Mouse (Mus musculus): ENCODE measurements at regions not wholly inside any gene's neighbourhood (a gene's known extent, or its start where the extent isn't known, plus 50 kb on each side); places are given as distances from the start of the nearest gene placed in this dataset.

DNA sequence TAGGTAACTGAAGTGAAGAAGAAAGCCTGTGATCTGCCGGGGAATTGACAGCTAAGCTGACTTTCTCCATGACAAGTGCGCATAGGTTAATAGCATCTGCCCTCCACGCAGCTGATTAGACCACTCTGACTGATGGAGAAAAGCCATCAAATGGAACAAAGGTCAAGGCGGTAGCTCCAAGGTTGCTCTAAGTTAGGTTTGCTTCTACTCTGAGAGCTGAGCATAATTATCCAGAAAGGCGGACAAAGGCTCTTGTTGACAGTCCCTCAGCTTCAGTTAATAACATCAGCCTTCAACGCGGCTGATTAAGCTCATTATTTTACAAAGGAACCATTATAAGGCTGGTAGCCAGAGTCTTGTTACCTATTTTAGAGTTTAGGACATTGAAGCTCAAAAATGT is 54.0 kb upstream of the Enpep start:
- DNase-seq (ENCODE audit: extremely low read depth, low read depth), result no peak

DNA sequence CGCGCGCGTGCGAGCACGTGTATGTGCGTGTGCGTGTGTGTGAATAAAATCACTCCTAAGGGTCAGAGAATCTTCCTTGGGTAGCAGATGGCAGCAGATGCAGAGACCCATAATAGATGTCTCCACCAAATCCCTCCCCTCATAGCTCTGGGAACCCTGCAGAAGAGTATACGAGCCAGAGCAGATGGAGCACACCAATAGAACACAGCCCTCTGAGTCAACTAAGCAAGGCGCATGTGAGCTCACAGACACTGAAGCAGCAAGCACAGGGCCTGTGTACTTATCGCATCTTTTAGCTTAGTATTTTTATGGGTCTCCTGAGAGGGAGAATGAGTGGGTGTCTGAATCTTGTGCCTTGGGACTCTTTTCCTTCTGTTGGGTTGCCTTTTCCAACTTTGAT is 58.0 kb upstream of the Enpep start:
- DNase-seq (ENCODE audit: extremely low read depth, low read depth), result no peak

DNA sequence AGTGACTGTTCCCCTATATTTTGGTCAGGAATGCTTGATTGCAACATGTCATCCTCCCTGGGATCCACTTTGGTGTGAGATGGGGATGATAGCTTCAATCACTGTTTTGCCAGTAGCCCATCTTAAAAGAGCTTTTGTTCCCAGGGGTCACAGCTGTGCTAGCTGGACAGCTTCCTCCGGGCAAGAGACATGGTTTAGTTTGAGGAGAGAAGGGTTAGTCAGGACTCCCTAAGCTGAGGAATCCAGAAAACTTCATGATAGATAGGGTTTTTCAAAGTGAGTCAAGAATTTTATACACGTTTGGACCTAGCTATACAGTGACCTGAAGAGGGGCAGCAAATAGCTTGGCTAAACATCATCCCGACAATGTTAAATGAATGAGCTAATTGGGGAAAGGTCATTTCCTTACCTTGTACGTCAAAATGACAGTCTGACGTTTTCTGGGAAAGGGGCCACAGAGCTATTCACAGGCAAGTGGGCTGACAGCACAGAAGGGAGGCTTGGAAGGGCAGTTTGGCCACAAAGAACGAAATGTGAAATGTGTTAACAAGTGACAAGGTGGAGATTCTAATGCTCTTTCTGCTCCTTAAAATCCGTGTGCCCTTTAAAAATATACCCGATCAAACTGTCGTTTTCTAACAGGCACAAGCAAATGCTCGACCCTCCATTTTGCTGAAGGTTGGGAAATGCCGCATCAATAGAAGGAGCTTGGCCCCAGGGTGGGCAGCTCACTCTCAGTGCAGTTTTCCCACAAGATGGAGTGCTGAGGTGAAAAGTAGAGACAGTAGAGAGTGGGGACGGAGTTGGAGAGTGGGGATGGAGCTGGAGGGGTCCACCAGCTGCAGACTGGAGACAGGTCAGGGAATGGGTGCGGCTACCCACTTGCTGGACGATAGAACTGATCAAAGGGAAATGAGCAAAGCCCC is 59.6 kb upstream of the Enpep start:
- no peak for DNase-seq (ENCODE audit: extremely low read depth, low read depth)

DNA sequence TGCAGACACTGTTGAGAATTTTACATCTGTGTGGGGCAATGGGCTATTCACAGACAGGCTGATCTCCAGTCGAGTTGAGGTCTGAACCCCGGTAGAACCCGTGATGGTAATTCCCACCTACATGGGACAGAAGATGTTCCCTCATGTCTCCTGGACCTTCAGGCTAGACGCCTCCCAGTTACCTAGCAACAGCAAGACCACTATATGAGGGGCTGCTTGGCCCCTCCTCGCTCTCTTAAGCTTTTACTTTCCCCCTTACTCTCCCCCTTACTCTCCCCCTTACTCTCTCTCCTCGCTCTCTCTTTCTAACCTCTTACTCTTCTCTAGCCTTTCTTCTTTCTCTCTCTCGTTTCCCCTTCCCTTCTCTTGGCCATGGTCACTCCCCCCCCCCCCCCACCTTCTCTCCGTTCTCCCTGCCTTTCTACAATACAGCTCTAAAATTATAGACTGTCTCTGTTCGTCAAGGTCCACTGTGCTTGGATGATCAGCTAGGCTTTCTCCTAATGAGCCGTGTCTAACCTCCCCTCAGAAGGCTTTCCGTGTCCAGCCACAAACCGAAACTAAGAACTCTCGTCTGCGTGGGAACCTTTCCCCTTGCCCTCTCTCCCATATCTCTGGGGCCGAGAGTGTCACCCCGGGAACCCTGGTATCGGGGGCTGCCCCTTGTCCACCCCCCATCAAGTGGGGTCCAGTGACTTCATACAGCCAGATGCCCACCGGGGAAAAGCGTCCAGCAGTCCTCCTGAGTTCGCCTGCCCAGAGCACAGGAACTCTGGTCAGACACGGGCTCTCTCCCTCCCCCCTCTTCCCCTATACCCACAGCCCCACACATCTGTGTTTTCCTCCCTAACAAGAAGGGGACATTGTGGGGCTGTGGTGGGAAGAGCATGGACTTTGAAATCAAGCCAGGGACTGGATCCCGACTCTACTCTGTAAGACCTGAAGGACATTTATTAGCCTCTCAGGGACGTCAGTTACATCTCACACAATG is 60.6 kb upstream of the Enpep start:
- peak; percentile 25 for DNase-seq (ENCODE audit: extremely low read depth, low read depth)

- no peak for DNase-seq (ENCODE audit: extremely low read depth, low read depth)
Measured at GRCm38 (mm10) chr3:129397481-129397880, 65.0 kb upstream of the Enpep start.

DNA sequence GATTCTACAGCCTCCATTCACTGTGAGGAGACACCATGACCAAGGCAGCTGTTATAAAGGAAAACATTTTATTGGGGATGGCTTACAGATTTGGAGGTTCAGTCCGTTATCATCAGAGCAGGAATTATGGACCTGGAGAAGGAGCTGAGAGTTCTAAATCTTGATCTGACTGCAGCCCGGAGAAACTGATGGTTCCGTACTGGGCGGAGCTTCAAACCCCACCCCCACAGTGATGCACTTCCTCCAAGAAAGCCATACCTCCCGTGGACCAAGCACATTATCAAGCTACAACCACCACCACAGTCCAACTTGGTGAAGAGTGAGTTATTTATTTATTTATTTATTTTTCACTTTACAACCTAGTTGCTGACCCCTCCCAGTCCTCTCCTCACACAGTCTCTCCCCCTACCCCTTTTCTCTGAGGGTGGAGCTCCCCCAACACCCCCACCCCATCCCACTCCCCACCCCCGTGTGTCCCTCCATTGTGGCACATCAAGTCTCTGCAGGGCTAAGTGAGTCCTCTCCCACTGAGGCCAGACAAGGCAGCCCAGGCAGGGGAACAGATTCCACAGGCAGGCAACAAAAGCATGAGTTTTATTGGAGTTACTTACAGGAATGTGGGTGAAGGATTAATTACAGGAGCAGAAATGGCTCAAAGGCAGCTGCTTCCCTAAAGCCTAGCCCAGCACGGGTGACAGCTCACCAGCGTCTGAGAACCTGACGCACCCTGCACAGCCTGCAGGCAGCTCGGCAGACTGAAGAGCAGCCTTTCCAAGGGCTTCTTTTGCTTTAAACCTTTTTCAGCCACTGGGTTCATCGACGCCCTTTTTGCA is 67.8 kb upstream of the Enpep start:
- DNase-seq (ENCODE audit: extremely low read depth, low read depth), result peak; percentile 71

DNA sequence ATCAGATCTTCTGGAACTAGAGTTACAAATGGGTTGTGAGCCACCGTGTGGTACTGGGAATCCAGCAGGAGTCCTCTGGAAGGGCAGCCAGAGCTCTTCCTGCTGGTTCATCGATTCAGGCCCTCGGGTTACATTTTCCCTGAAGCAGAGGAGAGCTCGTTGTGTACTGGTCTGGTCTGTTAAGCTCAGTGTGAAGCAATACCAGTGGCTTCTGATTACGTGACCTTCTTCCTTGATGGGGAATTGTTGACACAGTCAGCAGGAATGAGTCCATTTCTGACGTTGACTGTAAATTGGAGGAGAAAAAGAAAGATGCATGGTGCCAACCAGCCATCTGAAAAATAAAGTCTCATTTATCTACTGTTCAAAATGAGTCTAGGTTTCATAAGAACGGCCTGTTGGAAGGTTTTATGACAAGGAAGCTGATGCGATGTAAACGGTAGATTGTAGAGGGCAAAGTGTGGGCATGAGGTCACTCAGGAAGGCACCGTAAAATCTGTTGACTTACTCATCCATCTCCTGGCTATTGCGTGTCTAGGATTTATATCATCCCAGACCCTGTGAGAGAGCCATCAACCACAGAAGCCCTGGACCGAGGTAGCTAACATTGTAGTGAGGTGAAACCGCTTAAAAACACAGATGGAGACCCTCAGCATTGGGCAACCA is 79.0 kb upstream of the Enpep start:
- DNase-seq (ENCODE audit: extremely low read depth, low read depth), result no peak

DNA sequence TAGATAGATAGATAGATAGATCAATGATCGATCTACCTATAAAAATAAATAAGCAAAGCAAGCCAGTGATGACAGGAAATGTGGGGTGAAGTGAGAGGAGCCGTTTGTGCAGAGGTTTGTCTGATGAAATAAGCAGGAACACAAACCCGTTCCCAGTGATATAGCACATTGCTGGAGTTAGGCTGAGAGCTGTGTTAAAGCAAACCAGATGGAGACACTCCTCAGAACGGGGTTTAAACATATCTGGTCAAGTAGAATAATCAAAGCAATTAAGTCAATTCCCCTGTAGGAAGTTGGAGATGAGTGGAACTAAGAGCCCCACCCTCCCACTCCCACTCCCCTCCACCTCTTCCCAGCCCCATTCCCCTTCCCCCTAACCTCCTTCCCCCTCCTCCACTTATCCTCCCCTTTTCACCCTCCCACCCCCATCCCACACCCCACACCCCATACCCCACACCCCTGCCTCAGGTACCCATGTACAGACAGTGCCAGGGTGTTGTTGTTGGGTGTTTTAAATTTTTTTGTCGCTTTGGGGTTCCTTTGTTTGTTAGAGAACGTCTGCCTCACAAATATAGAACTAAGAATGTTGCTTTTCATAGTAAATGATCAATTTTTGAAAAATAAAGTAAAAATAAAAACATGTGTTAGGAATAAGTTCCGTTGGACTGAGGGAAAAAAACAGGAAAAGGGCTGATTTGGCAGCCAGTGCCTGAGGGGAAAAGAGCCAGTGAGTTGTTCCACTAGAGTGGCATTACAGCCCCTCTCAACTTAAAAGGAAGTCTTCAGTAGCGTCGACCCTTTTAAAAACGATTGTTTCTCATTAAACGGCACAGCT is 79.8 kb upstream of the Enpep start:
- no peak for DNase-seq (ENCODE audit: extremely low read depth, low read depth)

DNA sequence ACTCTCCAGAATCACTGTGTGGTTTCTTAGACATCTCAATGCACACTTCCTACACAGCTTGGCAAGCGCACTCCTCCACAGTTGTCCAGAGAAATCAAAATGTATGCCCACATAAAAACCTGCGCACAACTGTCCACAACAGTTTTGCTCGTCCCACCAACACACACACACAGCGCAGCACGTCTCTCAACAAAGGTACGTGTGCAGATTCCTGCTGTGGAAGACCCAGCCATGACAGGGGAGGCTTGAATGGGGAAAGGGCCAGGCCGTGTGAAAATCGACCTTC is 80.4 kb upstream of the Enpep start:
- no peak for DNase-seq (ENCODE audit: extremely low read depth, low read depth)

- DNase-seq (ENCODE audit: extremely low read depth, low read depth), result no peak
Measured at GRCm38 (mm10) chr3:129415656-129416055, 83.1 kb upstream of the Enpep start.

GRCm38 (mm10) chr3:129416337-129416736 is 83.8 kb upstream of the Enpep start:
- DNase-seq (ENCODE audit: extremely low read depth, low read depth), result no peak

DNA sequence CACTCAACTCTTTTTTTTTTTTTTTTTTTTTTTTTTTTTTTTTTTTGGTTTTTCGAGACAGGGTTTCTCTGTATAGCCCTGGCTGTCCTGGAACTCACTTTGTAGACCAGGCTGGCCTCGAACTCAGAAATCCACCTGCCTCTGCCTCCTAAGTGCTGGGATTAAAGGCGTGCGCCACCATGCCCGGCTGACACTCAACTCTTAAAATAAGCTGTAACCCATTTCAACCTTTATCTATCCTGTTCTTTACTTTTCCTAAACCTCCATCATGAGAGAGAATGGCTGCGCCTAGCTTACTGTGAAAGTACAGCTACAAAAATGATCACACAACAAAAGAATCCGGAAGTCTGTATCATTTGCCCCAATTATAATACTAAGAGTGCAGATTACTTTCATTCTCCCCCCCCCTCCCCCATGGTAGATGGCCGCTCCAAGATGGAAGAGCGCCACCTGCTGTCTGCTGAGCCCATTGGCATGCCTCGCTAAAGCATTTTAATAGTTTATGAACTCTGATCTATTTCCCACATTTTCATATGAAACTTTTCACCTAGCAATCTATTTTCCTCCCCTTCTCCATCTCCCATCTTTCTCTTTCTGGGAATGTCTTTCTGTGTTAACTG is 89.2 kb upstream of the Enpep start:
- DNase-seq (ENCODE audit: extremely low read depth, low read depth), result peak; percentile 38

DNA sequence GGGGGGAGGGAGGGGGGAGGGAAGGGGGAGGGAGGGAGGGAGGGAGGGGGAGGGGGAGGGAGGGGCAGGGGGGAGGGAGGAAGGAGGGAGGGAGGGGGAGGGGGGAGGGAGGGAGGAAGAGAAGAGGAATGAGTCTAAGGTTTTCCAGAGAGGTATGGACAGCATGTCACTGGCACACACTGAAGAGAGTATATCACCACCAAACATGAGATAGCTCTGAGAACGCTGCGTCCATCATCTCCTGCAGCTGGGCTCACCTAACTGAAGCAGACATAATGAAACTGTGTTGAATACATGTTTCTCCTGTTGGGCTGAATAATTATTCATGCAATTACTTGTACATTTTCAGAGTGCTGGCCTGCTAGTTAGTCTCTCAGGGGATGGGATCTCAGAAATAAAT is 96.2 kb upstream of the Enpep start:
- DNase-seq (ENCODE audit: extremely low read depth, low read depth), result no peak

DNA sequence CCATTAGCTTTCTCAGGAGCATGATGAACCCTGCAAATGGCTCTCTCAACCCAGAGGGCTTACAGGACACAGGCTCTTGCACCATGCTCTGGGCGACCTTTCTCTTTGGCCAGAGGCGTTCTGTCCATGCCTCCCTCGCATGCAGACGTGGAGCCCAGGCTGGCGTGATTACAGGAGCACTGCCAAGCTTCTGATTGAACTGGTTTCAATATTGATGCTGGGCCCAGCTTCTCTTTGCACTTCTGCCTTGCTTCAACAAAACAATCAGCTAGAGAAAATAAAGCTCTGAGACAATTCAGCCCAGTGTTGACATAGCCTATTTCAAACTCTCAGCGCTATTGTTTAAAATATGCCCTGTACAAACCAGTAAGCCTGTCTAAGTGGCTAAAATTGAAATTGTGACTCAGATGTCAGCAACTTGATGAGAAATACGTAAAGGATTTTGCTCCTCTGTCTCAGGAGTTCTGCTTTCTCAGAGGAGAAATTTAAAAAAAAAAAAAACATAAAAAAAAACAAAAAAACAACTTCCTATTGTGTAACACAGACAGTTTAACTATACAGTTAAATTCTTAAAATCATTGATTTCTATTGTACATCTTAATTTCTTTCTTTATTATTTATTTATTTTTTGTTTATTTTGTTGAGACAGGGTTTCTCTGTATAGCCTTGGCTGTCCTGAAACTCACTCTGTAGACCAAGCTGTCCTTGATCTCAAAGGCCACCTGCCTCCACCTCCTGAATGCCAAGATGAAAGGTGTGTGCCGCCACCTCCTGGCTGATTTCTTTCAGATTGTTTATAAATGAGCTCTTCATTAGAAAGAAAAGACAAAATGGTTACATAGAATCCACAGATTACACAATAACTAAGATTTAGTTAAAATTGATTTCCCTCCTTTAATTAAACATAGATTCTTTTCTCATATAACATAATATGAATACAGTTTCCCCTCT is 96.9 kb upstream of the Enpep start:
- no peak for DNase-seq (ENCODE audit: extremely low read depth, low read depth)

GRCm38 (mm10) chr3:129434056-129434455 is 98.1 kb upstream of the Elovl6 start:
- DNase-seq (ENCODE audit: extremely low read depth, low read depth), result no peak

DNA sequence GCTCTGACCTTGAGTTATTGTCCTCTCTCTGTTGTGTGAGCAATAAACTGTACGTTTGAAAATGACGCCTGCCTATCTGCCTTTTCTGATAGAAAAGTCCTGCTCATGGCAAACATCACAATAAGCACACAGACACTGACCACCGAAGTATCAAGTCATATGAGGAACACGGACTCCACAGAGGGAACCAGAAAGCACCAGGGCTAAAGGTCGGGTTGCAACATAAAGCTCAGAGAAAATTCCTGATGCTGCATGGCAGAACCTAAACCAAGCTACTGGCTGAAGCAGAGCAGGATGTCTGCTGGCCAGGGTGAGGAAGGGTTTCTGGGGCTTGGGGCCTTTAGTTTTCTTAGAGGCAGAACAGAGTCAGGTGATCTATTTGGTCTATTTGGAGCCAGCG is 94.5 kb upstream of the Elovl6 start:
- DNase-seq (ENCODE audit: extremely low read depth, low read depth), result no peak

GRCm38 (mm10) chr3:129442756-129443155 is 89.4 kb upstream of the Elovl6 start:
- no peak for DNase-seq (ENCODE audit: extremely low read depth, low read depth)

DNA sequence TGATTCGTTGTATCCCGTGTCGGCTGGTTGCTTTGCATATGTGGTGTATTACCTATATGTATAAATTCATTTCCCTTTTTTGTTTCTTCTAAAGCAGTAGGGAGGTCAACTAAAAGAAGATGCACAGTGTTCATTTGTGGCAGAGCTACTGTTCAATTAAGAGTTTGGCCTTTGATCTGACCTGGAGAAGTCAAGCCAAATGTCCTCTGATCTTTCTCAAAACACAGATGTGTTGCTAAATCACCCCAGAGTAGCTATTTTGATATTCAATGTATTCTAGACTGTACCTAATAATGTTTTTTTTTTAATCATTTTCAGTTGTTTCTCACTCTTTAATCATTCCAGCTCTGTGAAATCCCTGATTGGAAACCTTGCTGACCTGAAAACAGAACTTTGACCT is 87.9 kb upstream of the Elovl6 start:
- no peak for DNase-seq (ENCODE audit: extremely low read depth, low read depth)
